Mouse (Mus musculus) gastrocnemius, adult 18-20 months (tissue): ENCODE results near the gene Arl6ip1. TPM values are rescaled to one million over a fixed set of nuclear protein-coding genes. Genes with fewer than 3 reads are reported as not detected.

Source experiments
- DNase-seq: peaks from one replicate; pipeline ENCODE4 v3.0.0; 2021; ENCODE audit warnings: low spot score
- total RNA-seq, 2 experiments: library from RNA; stranded (reverse); gene quantifications; 2 replicates each; pipeline ENCODE4 v1.2.3; 2021

Gene Arl6ip1
- total RNA-seq, 2 experiments from 2014 or later: 7.2 to 8.2 TPM

DNA sequence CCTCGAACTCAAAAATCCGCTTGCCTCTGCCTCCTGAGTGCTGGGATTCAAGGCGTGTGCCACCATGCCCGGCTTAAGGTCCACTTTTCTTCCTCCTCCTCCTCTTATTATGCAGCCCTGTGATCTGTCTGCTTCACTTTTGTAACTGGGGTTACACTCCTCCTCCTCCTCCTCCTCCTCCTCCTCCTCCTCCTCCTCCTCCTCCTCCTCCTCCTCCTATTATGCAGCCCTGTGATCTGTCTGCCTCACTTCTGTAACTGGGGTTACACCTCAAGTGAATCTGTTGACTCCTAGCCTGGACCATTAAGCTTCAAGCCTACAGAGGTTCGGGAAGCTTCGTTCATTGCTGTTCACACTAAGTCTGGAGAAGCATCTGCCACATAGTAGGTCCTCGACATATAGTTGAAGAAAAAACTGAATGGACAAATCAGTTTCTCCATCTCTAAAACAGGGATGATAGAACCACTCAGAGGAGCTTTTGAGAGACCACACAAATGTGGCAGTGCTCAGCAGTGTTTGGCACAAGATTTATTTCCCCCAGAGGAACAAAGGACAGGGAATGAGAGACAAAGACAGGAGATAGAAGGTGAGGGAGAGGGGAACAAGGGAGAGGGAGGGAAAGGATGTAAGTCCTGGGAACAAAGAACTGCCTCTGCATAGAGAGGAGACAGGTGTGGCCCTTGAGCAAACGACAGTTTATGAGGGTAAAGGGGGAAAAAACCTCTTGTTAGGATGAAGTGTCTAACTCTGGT is 12.5 kb downstream of the Arl6ip1 start:
- no peak for DNase-seq

DNA sequence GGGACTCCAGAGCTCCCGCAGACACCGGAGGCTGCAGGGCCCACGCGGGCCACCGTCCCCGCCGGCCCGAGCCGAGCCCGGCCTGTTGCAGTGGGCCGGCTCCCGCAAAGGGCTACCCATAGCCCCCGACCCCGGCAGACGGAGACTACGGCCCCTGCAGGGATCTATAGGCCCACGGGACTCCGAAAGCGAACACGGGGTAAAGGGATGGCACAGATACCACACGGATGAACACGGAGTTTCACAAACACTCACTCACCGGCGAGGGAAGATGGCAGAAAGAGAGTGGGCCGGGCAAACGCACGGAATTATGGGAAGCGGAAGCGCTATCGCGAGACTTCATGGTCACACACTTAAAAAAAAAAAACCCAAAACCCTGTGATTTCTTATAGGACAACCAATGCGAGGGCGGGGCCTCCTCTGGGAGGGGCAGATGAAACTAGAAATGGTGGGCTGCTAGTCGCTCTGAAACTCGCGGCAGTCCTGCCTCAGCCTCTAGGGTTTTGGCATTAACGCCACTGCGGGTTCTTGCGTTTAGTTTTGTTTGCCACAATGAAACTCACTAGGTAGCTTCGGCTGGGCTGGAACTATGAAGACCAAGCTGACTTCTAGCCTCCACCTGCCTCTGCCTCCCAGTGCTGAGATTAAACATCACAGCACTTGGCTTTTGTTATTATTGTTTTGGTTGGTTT is 13.4 kb downstream of the Arl6ip1 start, which contains the start of gene Rps15a:
Gene Rps15a, minus strand, starts transcription at position 312 of the 692 bp plus-strand sequence.
- peak; percentile 96 for DNase-seq

DNA sequence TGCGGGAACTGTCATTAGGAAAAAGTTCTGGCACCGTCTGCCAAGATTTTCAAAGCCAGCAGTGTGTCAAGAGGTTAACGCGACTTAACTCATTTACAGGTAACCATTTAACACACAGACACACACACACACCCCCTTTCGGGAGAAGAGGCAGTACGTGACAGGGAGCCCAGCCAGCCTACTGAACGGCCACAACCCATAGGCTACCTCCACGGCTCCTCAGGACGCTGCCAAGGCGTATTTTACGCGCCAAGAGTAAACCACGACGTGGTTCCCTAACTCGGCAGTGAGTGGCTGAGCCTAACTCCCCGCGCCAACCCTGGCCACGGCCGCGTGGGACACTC is 14.0 kb downstream of the Arl6ip1 start:
- no peak for DNase-seq

DNA sequence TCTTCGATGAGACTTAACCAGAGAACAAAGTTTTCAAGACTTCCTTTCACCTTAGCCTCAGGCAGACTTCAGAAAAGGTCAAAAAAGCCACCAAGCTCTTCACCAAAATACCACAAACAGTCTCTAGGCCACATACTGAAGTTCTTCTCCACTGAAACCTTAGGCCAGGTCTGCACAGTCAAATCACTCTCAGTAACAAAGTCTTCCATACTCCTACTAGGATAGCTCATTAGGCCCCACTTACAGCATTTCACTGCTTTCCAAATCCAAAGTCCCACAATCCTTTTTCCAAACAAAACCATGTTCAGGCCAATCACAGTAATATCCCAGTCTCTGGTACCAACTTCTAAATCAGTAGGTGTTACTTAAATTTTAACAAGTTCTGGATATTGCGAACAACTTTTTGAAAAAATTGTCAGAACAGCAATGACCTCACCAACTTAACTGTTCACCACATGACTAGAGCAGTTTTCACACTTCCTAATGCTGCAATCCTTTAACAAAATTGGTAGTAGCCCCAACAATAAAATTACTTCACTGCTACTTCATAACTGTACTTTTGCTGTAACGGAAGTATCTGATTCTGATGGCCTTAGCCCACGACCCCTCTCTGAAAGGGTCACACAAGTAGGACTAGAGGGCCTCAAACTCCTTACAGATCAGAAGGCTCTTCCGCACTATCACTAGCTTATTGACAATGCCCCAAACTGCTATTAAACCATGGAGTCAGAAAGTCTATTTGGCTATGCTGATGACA is 15.7 kb downstream of the Arl6ip1 start:
- no peak for DNase-seq

DNA sequence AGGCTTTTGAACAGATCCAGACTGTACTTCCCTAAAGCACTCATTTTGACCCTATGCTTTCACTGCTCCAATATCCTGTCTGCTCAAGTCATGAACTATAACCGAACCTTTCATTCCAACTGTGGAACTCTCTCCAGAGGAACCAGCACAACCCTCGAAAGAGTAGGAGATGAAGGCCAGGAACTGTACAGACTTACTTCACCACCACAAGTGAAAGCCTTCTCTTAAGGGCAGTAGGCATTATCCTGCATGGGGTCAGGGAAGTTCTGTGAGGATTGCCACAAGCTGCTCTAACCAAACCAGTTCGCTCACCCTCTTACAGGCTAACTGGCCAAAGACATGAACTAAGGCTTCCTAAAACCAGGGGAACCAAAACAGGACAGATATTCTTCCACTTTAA is 18.3 kb downstream of the Arl6ip1 start:
- no peak for DNase-seq

DNA sequence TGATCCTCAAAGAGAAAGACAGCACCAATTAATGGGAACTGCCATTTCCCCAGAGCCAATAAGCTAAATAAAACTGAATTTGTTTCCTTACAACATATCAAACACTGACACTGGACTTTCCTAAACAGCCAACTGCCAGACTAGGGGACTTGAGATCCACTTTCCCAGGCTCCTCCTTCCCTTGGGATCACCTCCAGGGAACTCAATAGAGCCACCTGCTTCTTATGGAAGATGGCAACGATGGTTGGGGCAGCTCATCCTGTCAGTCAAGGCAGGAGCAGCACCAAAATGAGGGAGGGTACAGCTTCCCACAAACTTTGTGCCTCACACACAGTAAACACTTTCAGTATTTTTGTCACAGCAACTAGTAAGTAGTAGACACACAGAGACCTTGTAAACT is 21.8 kb downstream of the Arl6ip1 start:
- no peak for DNase-seq

DNA sequence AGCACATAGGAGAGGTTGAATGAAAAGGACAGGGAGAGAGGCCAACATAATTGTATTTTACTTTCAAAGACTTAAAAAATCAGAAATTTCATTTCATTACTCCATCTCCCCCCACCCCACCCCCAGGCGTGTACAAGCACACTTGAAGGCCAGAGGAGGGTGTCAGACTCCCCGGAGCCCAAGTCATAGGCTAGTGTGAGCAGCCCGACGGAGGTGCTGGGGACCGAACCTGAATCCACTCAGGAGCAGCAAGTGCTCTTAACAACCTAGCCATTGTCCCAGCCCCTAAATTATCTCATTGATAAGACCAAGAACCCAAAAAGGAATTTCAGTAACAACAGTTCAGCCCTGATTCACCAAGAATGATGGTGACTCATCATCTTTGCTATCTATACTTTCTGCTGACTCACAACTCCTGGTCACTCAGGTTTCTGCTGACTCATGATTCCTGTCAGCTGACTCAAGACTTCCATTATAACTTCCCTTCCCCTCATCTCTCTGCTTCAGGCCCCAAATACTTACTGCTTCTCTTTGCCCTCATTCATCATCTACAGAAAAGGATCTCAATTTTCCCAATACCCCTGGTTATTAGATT is 24.9 kb downstream of the Arl6ip1 start:
- DNase-seq: no peak

DNA sequence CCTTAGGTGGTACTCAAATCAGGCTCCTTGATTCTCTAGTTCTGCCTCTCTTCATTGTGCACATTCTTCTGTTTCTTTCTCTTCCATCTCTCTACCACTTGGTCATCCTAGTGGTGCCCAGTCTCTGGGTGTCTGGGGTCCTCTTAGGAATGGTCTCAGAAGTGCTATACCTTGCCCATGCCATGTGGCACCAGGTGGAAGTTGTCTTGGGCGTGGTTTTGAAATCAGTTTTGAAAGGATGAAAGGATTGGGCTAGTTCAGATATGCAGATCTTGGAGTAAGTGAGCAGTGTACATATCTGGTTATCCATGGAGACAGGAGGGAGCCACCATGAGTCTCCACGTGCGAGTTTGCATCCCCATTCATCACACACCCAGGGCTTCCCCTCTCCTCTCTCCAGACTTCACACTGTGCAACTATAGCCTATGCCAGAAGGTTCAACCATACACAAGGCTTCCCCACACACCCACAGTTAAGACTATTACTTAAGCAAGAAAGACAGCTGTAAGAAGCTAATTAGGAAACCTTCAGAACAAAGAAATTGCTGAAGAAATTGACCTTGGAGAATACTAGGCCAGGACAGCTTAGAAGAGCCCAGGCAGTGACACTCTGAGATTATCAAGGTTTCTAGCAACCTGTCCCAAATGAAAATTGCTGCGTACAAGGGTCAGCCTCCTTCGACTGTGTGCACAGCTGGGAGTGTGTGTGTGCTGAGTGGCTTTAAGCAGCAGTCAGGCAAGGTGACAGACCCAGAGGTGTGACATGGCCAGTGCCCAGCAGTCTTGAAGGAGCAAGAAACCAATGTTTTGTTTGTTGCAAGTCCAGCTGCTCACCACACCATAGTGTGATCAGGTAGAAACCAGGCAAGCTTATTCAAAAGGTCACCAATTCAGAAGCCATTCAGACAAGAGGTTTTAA is 25.7 kb downstream of the Arl6ip1 start:
- DNase-seq: no peak

DNA sequence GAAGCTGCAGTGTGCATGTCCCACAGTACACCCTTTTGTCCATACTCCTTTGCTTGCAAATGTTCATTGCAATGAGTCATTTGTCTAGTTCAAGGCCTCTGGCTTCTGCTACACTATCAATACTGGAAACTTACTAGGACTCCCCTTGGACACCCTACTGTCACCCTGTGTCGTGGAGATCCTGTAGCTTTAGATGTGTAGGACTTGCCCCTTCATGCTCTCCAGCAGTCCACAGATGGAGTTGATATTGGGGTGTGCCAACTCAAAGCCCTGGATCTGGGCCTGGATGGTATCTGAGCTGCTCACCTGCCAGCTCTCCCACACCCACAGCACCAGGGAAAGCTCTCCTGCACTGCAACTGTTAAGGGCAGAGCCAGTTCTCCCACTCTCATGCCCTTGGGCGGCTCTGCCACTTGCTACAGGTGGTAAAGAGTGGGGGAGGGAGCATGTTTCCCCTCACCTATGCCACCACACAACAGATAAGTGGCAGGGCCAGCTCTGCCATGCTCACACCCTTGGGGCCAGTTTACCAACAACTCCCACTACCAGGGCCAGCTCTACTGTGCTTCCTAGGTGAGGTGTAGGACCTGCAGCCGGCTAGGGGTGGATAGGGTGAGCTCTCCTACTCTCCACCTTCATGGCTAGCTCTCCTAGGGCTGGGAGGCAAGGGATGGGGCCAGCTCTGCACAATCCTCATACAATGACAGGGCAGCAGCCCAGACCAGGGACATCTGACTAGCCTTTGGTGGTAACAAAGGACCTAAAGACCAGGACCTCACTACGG is 26.6 kb downstream of the Arl6ip1 start:
- DNase-seq: no peak

DNA sequence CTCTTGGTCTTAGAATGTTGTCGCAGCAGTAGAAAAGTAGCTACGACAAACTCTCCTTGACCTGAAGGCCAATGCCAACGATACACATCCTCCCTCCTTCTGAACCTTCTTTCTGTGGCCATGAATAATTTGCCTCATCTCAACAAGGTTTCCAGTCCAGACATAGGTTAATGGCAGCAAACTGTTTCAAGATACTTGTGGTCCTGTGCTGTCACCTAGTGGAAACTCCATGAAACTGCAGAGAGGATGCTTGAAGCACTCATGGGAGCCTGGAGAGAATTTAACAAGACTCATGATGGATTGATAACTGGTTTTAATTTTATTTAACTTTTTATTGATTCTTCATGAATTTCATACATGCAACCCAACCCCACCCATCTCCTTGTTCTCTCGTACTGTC is 27.2 kb downstream of the Arl6ip1 start:
- DNase-seq: peak; percentile 28

DNA sequence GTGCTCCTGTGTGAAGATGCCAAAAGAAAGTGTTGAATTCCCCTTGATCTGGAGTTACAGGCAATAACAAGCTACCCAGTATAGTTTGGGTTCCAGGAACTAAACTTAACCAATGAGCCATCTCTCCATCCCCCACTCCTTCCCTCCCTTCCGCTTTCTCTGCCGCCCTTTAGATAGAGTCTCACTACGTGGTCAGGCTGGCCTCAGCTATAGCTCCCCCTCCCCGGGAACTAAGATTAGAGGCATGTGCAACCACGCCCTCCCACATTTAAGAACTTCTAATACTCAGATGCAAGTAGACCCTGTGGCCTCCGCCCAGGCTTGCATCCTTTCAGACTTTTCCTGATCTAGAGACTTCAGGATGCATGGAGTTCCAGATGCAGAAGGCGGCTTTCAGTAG is 31.8 kb downstream of the Arl6ip1 start:
- no peak for DNase-seq

DNA sequence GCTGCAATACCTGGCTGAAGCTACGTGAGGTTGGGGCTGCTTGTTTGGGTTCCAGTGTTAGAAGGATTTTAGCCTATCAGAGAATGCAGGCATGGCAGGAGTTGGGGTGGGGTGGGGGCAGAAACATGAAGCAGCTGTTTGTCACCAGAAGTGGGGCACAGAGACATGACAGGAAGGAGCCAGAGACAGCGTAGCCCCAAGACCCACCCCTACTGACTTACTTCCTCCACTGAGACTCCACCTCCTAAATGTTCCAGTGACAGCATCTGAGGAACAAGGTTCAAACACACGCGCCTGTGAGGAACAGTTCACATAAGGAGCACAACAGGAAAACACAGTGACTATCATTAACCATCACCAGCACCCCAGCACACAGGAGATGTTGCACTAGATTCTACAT is 49.5 kb downstream of the Arl6ip1 start:
- no peak for DNase-seq

DNA sequence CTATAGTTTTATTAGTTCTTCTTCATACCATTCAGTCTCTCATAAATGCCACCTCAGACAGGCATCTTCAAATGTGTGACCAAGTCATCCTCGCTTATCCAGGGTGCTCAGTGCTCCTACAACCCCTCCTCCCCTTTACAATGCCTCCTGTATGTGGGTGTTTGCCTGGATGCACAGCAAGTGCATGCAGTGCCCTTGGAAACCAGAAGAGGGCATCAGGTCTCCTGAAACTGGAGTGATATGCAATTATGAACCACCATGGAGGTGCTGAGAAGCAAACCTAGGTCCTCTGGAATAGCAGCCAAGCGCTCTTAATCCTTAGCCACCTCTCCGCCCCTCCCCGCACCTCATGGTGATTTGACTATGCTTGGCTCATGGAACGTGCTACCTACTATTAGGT is 50.4 kb downstream of the Arl6ip1 start:
- no peak for DNase-seq

Other genes with a start within 250 kb of the Arl6ip1 start
- gene Rps15a, start 13.5 kb downstream of the Arl6ip1 start, total RNA-seq: 100 to 1,000 TPM; 395 to 447 TPM
- gene Smg1, start 114.0 kb upstream of the Arl6ip1 start, total RNA-seq: 10 to 100 TPM; 19.5 to 23.6 TPM